Mouse (Mus musculus) lung, postnatal 4 days (tissue): ENCODE measurements around the gene Dcun1d1.

Experiments
- DNase-seq, 2 experiments: peaks; one replicate each; pipeline ENCODE4 v3.0.0; 2021

The Dcun1d1 gene

GRCm38 (mm10) chr3:35929831-35930230 is 7.4 kb downstream of the Dcun1d1 start:
- no peak for DNase-seq

- no peak for DNase-seq
Measured at GRCm38 (mm10) chr3:35929406-35929805, 7.8 kb downstream of the Dcun1d1 start.

- no peak for DNase-seq
Measured at GRCm38 (mm10) chr3:35925852-35926251, 11.4 kb downstream of the Dcun1d1 start.

GRCm38 (mm10) chr3:35924007-35924406 is 13.2 kb downstream of the Dcun1d1 start:
- DNase-seq = no peak

GRCm38 (mm10) chr3:35923495-35923894 is 13.8 kb downstream of the Dcun1d1 start:
- DNase-seq = no peak

- DNase-seq = no peak
Measured at GRCm38 (mm10) chr3:35922522-35922921, 14.7 kb downstream of the Dcun1d1 start.

GRCm38 (mm10) chr3:35918229-35918628 is 19.0 kb downstream of the Dcun1d1 start:
- no peak for DNase-seq

- DNase-seq = no peak
Measured at GRCm38 (mm10) chr3:35908982-35909680, 28.1 kb downstream of the Dcun1d1 start.

GRCm38 (mm10) chr3:35900555-35901204 is 36.6 kb downstream of the Dcun1d1 start:
- DNase-seq = no peak

GRCm38 (mm10) chr3:35899109-35899508 is 38.1 kb downstream of the Dcun1d1 start:
- DNase-seq = no peak

GRCm38 (mm10) chr3:35897900-35898299 is 39.3 kb downstream of the Dcun1d1 start:
- no peak for DNase-seq

- no peak for DNase-seq
Measured at GRCm38 (mm10) chr3:35893156-35893555, 44.1 kb downstream of the Dcun1d1 start.

GRCm38 (mm10) chr3:35891123-35891522 is 46.1 kb downstream of the Dcun1d1 start:
- no peak for DNase-seq

GRCm38 (mm10) chr3:35889531-35889930 is 47.7 kb downstream of the Dcun1d1 start:
- DNase-seq = no peak

- DNase-seq = no peak
Measured at GRCm38 (mm10) chr3:35883267-35883666, 54.0 kb downstream of the Dcun1d1 start.

- no peak for DNase-seq
Measured at GRCm38 (mm10) chr3:35849326-35849725, 87.9 kb downstream of the Dcun1d1 start.
